Mouse (Mus musculus): ENCODE results near the gene Emsy. TPM values are rescaled to one million over a fixed set of nuclear protein-coding genes. Genes with fewer than 3 reads are reported as not detected.

Gene Emsy
- polyA plus RNA-seq (2016; fragmentation: Nextera tagmentation; extraction: Ambion mirVana) = 46.3 and 47.6 TPM in 2 replicates

- DNase-seq (ENCODE audit: low spot score) = peak; percentile 95
- no peaks in the 10 kb centered on the region for H3K9me3 ChIP-seq
- H3K4me3 ChIP-seq = peak within 1 kb of the TSS; percentile 82
- H3K27ac ChIP-seq (replicated peaks) = peak within 1 kb of the TSS; percentile 96
- H3K36me3 ChIP-seq (replicated peaks) = peaks cover 59% of the 10 kb centered on the region
- no peaks in the 10 kb centered on the region for H3K27me3 ChIP-seq (replicated peaks; ENCODE audit: low read depth, poor library complexity, severe bottlenecking)
- H3K4me1 ChIP-seq = peaks cover 29% of the 10 kb centered on the region
- WGBS = under 1% methylated on average over 42 of the region's 42 CpGs
These were observed at the start of gene Emsy for GRCm38 (mm10) chr7:98656531-98657221. Emsy (minus strand) TSS chr7:98656783.

GRCm38 (mm10) chr7:98704276-98704675, 47.7 kb upstream of the Emsy start:
- Histone ChIP-seq H3K27ac (replicated peaks) (no peak overlapping the region), H3K27me3 (replicated peaks; ENCODE audit: low read depth, poor library complexity, severe bottlenecking) (no peaks in the 10 kb centered on the region), H3K4me3 (peak overlapping the region; percentile 86), H3K4me1 (peaks cover 28% of the 10 kb centered on the region), H3K9me3 (no peaks in the 10 kb centered on the region), H3K36me3 (replicated peaks) (peaks cover 8% of the 10 kb centered on the region; the same call in 1 of the 2 replicates)
- 75% methylated on average over 5 of the region's 5 CpGs for WGBS
- no peak for DNase-seq (ENCODE audit: low spot score)

GRCm38 (mm10) chr7:98703365-98703881, 46.8 kb upstream of the Emsy start:
- WGBS = under 1% methylated on average over 38 of the region's 38 CpGs
- Histone ChIP-seq H3K4me1 (peaks cover 28% of the 10 kb centered on the region), H3K9me3 (no peaks in the 10 kb centered on the region), H3K36me3 (replicated peaks) (no peaks in the 10 kb centered on the region), H3K4me3 (peak overlapping the region; percentile 86), H3K27me3 (replicated peaks; ENCODE audit: low read depth, poor library complexity, severe bottlenecking) (no peaks in the 10 kb centered on the region), H3K27ac (replicated peaks) (peak overlapping the region; percentile 93)
- no peak for DNase-seq (ENCODE audit: low spot score)

DNA sequence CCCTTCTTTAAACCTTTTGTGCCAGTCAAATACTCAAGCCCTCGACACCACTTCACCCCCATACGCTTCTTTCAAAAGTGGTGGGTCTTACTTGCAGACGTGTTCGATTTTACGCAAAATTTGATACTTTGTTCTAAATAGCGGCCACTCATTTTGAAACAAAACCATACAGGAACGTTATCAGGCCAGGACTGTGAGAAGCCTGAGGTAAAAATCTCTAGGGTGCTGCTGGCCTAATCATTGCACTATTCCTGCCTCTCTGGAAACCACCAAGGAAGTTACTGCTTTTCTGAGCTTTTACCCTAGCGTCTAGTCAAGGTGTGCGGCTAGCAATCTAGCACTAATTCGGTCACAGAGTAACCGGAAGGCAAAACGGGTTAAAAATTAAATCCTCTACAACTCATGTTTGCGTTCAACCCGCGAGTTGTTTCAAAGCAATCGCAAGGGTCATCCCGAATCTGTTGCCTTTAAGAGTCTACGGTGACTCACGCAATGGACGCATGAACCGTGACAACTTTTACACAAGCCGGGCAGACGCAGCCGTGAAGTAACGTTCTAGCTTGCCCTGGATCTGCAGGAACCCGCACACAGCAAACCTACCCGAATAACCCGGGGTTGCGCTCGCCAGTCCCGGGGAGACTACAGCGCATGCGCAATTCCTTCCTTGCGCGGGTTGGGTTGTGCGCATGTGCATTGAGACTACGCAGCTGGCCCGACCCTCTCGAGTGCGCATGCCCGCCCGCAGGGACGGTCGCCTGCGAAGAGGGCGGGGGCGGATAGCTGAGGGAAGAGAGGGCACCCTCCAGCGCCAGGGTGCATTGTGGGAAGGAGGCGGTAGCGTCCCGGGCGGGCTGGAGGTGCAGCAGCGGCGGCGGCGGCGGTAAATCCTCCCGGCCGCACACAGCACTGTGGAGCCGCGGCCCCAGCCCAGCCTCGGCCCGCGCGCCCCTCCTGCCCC, 46.0 kb upstream of the Emsy start, which contains the start of gene Thap12:
TSS of gene Thap12 (plus strand) at position 821 of the 958 bp plus-strand sequence.
- peak; percentile 99 for DNase-seq (ENCODE audit: low spot score)
- peak within 1 kb of the TSS; percentile 93 for H3K27ac ChIP-seq (replicated peaks)
- 4% methylated on average over 65 of the region's 65 CpGs for WGBS
- H3K4me1 ChIP-seq = peaks cover 28% of the 10 kb centered on the region
- H3K27me3 ChIP-seq (replicated peaks; ENCODE audit: low read depth, poor library complexity, severe bottlenecking) = no peaks in the 10 kb centered on the region
- peak within 1 kb of the TSS; percentile 86 for H3K4me3 ChIP-seq
- no peaks in the 10 kb centered on the region for H3K36me3 ChIP-seq (replicated peaks)
- no peaks in the 10 kb centered on the region for H3K9me3 ChIP-seq

DNA sequence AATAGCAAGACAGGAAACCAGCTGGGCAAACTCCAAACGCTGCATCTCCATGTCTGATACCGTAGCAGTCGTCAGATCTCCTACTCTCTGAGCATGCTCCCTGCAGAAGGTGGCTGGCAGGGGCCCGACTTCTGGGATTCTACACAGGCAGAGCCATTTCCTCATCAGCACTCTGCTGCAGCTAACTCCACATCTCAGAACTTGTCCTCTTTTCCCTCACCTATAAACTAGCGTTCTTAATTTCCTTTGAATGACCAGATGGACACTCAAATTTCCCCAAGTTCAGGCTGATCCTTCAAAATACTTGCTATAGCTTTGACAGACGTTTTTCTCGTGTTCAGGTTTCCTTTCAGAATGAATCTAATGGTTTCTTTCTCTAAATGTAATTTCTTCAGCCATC, 45.2 kb upstream of the Emsy start:
- no peaks in the 10 kb centered on the region for H3K27me3 ChIP-seq (replicated peaks; ENCODE audit: low read depth, poor library complexity, severe bottlenecking)
- 66% methylated on average over 7 of the region's 7 CpGs for WGBS
- H3K4me1 ChIP-seq = peaks cover 28% of the 10 kb centered on the region
- H3K4me3 ChIP-seq = peak overlapping the region; percentile 86
- no peaks in the 10 kb centered on the region for H3K9me3 ChIP-seq
- no peaks in the 10 kb centered on the region for H3K36me3 ChIP-seq (replicated peaks)
- DNase-seq (ENCODE audit: low spot score) = no peak
- peak overlapping the region; percentile 93 for H3K27ac ChIP-seq (replicated peaks)

GRCm38 (mm10) chr7:98698590-98698989, 42.0 kb upstream of the Emsy start:
- H3K4me3 ChIP-seq = no peak overlapping the region
- no peaks in the 10 kb centered on the region for H3K36me3 ChIP-seq (replicated peaks)
- DNase-seq (ENCODE audit: low spot score) = no peak
- H3K27ac ChIP-seq (replicated peaks) = no peak overlapping the region
- 88% methylated on average over 4 of the region's 4 CpGs for WGBS
- H3K27me3 ChIP-seq (replicated peaks; ENCODE audit: low read depth, poor library complexity, severe bottlenecking) = no peaks in the 10 kb centered on the region
- no peaks in the 10 kb centered on the region for H3K9me3 ChIP-seq
- peaks cover 9% of the 10 kb centered on the region for H3K4me1 ChIP-seq

DNA sequence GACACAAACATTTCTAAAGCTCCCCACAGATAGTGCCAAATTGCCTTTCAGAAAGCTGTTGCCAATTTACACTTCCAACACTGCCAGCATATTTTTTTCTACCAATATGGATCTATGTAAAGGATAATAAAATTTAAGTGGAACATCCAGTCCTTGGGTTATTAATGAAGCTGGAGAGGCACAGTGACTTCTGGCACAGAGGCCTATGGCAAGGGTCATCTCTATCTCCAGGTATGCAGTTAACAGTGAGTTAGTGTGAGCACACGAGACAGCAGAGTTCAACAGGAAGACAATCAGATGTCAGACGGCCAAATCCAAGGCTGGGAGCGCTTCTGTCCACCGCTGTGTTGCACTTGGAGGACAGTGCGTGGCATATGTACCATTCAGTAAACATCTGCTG, 41.5 kb upstream of the Emsy start:
- Histone ChIP-seq H3K4me3 (no peak overlapping the region), H3K36me3 (replicated peaks) (no peaks in the 10 kb centered on the region), H3K9me3 (no peaks in the 10 kb centered on the region), H3K27me3 (replicated peaks; ENCODE audit: low read depth, poor library complexity, severe bottlenecking) (no peaks in the 10 kb centered on the region), H3K27ac (replicated peaks) (no peak overlapping the region), H3K4me1 (peaks cover 12% of the 10 kb centered on the region)
- WGBS = 67% methylated on average over 5 of the region's 5 CpGs
- DNase-seq (ENCODE audit: low spot score) = no peak

GRCm38 (mm10) chr7:98697496-98697895, 40.9 kb upstream of the Emsy start:
- H3K27me3 ChIP-seq (replicated peaks; ENCODE audit: low read depth, poor library complexity, severe bottlenecking) = no peaks in the 10 kb centered on the region
- no peaks in the 10 kb centered on the region for H3K36me3 ChIP-seq (replicated peaks)
- 7% methylated on average over 2 of the region's 2 CpGs for WGBS
- no peaks in the 10 kb centered on the region for H3K9me3 ChIP-seq
- H3K27ac ChIP-seq (replicated peaks) = no peak overlapping the region
- no peak for DNase-seq (ENCODE audit: low spot score)
- no peak overlapping the region for H3K4me3 ChIP-seq
- H3K4me1 ChIP-seq = peaks cover 17% of the 10 kb centered on the region

DNA sequence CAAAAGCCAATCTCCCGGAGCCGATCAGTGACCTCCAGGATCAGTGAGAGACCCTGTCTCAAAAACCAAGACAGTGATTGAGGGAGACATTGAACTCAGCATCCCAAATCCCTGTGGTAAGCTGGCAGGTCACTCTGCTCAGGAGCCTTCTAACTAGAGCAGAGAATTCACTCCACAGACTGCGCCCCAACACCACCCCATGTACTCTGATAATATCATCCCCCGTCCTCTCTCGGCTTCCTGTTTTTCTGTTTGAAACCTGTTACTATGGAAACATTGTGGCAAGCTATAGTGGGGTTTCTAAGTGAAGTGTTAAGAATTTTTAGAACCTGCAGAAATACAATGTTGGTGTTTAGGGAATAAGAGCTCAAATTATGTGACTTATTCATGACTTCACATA, 37.5 kb upstream of the Emsy start:
- 84% methylated on average over 5 of the region's 5 CpGs for WGBS
- Histone ChIP-seq H3K4me3 (no peak overlapping the region), H3K27me3 (replicated peaks; ENCODE audit: low read depth, poor library complexity, severe bottlenecking) (no peaks in the 10 kb centered on the region), H3K36me3 (replicated peaks) (no peaks in the 10 kb centered on the region), H3K9me3 (no peaks in the 10 kb centered on the region), H3K4me1 (peaks cover 14% of the 10 kb centered on the region), H3K27ac (replicated peaks) (no peak overlapping the region)
- DNase-seq (ENCODE audit: low spot score) = no peak

DNA sequence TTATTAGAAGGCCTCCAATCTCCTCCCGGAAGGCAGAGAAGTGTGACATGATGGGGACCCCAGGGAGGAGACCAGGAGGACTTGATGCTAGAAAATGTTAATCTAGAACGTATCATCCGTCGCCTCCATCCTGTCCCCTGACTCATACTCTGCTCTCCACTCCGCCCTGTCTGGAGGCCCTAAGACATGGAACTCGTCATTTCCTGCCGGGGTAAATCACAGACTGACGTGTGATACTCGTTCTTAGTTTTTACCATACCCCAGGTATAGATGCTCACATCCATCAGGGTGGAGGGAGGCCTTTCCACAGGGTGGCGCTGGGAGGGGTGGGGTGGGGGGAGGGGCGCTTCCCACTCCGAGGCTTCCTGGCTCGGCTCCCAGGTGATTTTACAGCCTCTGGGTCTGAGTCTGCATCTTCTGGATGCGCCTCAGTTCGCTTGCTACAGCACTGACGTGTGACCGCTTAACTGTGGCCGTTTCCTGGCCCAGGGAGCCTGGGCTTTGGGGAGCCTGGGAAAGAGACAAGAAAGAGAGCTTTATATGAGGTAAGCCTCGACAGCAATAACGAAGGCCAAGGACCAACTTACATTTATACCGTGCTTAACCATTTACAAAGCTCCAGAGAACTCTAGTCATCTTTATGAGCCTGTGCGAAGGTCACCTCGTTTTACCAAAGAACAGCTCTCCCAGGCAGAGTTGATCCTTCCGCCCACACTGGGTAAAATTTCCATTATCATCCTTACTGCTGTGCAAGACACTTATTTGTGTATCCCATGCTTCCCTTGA, 36.4 kb upstream of the Emsy start:
- Histone ChIP-seq H3K9me3 (no peaks in the 10 kb centered on the region), H3K27me3 (replicated peaks; ENCODE audit: low read depth, poor library complexity, severe bottlenecking) (no peaks in the 10 kb centered on the region), H3K4me3 (no peak overlapping the region), H3K27ac (replicated peaks) (no peak overlapping the region; the same call in 1 of the 2 replicates), H3K4me1 (peaks cover 14% of the 10 kb centered on the region), H3K36me3 (replicated peaks) (no peaks in the 10 kb centered on the region)
- no peak for DNase-seq (ENCODE audit: low spot score)
- 51% methylated on average over 24 of the region's 24 CpGs for WGBS

- Histone ChIP-seq H3K36me3 (replicated peaks) (no peaks in the 10 kb centered on the region), H3K4me1 (peaks cover 21% of the 10 kb centered on the region), H3K27ac (replicated peaks) (no peak overlapping the region), H3K27me3 (replicated peaks; ENCODE audit: low read depth, poor library complexity, severe bottlenecking) (no peaks in the 10 kb centered on the region), H3K4me3 (no peak overlapping the region), H3K9me3 (no peaks in the 10 kb centered on the region)
- peak; percentile 46 for DNase-seq (ENCODE audit: low spot score)
- WGBS = 19% methylated on average over 3 of the region's 3 CpGs
These were observed 34.2 kb upstream of the Emsy start for GRCm38 (mm10) chr7:98690831-98691230.

DNA sequence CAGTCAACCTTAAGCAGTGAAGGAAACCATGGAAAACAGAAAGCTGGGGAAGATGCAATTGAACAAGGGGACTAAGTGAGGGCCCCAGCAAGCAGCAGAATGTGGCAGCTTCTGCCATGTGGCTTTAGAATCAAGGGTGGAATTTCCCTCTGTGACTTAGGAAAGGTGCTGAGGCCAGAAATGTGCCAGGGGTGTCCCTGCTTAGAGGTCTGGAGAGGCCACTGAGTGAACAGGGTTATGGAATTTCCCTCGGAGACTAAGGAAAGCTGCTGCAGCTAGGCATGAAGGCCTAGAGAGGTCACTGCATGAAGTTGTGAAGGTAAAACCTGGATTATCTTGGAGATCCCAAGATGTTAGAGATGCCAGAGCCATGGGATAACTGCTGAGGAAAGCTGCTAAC, 33.5 kb upstream of the Emsy start:
- H3K27me3 ChIP-seq (replicated peaks; ENCODE audit: low read depth, poor library complexity, severe bottlenecking) = no peaks in the 10 kb centered on the region
- H3K4me1 ChIP-seq = peaks cover 28% of the 10 kb centered on the region
- H3K4me3 ChIP-seq = no peak overlapping the region
- no peaks in the 10 kb centered on the region for H3K36me3 ChIP-seq (replicated peaks)
- H3K27ac ChIP-seq (replicated peaks) = no peak overlapping the region
- H3K9me3 ChIP-seq = no peaks in the 10 kb centered on the region
- 85% methylated on average over 1 of the region's 1 CpGs for WGBS
- DNase-seq (ENCODE audit: low spot score) = no peak
